Comparison of ENCODE assay signal across 21 mouse cellular contexts in genomic region chr7:113278493-113278892, GRCm38 (mm10).
A peak's percentile ranks its signal among the peaks of the same experiment; 100 is the strongest.
DNase-seq lines count a peak whose midpoint lies in the region; ATAC-seq lines count a peak whose summit lies in the region.
"Had no signal": no experiment of that assay in that cellular context is flagged by ENCODE, and none has a peak within 500 bp of the region (broad histone marks: within the 10 kb centered on the region; RNA-seq: fewer than 3 reads in every experiment).

No protein-coding gene starts in this region.

- intact Hi-C loops in heart, postnatal 25 days (cut with DNase I) = no loop called here

- no peak for DNase-seq in frontal cortex, adult 2 months (ENCODE audit: extremely low spot score in 1 of 2, low spot score in 1 of 2)
- peak; percentile 28 for DNase-seq in right cerebral cortex, adult 18-20 months
- no peak for DNase-seq in right cerebral cortex, postnatal 14 days
- DNase-seq in thymus, postnatal 14 days = peak; percentile 2
- DNase-seq in thymus, postnatal 25 days = no peak
- peak; percentile 50 for DNase-seq in brain, adult 2 months (ENCODE audit: low read depth, low spot score)
- no peak for DNase-seq in heart, postnatal 25 days (ENCODE audit: low spot score)
- DNase-seq: adrenal gland, adult 2 months; adrenal gland, adult 8-10 months; adrenal gland, postnatal 10 days; adrenal gland, postnatal 14 days; adrenal gland, postnatal 25 days; adrenal gland, postnatal 36 days; B cell, adult 2 months; cerebellum, adult 11 months; cerebellum, adult 11-12 months; cerebellum, adult 18-20 months had no signal

- peak; percentile 53 for ATAC-seq in frontal cortex, adult (ENCODE audit: low TSS enrichment)
- ATAC-seq: activated CD4-positive, CD25-positive, alpha-beta regulatory T cell, adult 4 months; CD4-positive, CD25-positive, alpha-beta regulatory T cell, adult 4 months; Patski had no signal

Comparison
In these comparisons a context has a peak if more than half of its experiments do, and no peak if none do; other contexts are left out.
1. DNase-seq: peak in right cerebral cortex, adult 18-20 months (single experiment), thymus, postnatal 14 days (single experiment) and brain, adult 2 months (single experiment); none in frontal cortex, adult 2 months (0 of 2), right cerebral cortex, postnatal 14 days (single experiment), thymus, postnatal 25 days (single experiment) and heart, postnatal 25 days (single experiment).